Mouse (Mus musculus): ENCODE measurements around the gene Cox6b2. TPM values are rescaled to one million over a fixed set of nuclear protein-coding genes. Genes with fewer than 3 reads are reported as not detected.
"Not testable (repeated sequence)": the region's sequence is repeated elsewhere in the genome, so short reads cannot be mapped to it uniquely, and the experiment has no call there.

Cox6b2 gene
- total RNA-seq (2021): 1 to 10 TPM; 5.2 to 6.1 TPM

GRCm38 (mm10) chr7:4752821-4753570 lies at the start of gene Cox6b2:
Gene Cox6b2 (minus strand): TSS chr7:4753094.
- peak in 1 of 2 experiments; percentile 42 for DNase-seq (ENCODE audit: extremely low spot score in 1 of 2, low spot score in 1 of 2)

- DNase-seq (ENCODE audit: extremely low spot score in 1 of 2, low spot score in 1 of 2): no peak
Observed at GRCm38 (mm10) chr7:4802247-4802646, 49.4 kb upstream of the Cox6b2 start.

GRCm38 (mm10) chr7:4795767-4796433 lies 43.0 kb upstream of the Cox6b2 start:
- DNase-seq (ENCODE audit: extremely low spot score in 1 of 2, low spot score in 1 of 2): no peak

GRCm38 (mm10) chr7:4794631-4795168 lies 41.8 kb upstream of the Cox6b2 start:
- DNase-seq (ENCODE audit: extremely low spot score in 1 of 2, low spot score in 1 of 2): no peak

GRCm38 (mm10) chr7:4793674-4794073 lies 40.8 kb upstream of the Cox6b2 start:
- no peak for DNase-seq (ENCODE audit: extremely low spot score in 1 of 2, low spot score in 1 of 2)

- not testable (repeated sequence) for DNase-seq (ENCODE audit: extremely low spot score in 1 of 2, low spot score in 1 of 2)
Observed at GRCm38 (mm10) chr7:4793248-4793647, 40.4 kb upstream of the Cox6b2 start.

- DNase-seq (ENCODE audit: extremely low spot score in 1 of 2, low spot score in 1 of 2): peak; percentile 86 to 89
Observed at GRCm38 (mm10) chr7:4792278-4793212, 39.7 kb upstream of the Cox6b2 start, which contains the start of gene Rpl28. Gene Rpl28 (plus strand): TSS chr7:4792874.

- no peak for DNase-seq (ENCODE audit: extremely low spot score in 1 of 2, low spot score in 1 of 2)
Observed at GRCm38 (mm10) chr7:4789436-4789935, 36.6 kb upstream of the Cox6b2 start, which contains the start of gene Tmem238. Gene Tmem238 (minus strand): TSS chr7:4789656.

GRCm38 (mm10) chr7:4788499-4789435 lies 35.9 kb upstream of the Cox6b2 start:
- peak; percentile 45 to 49 for DNase-seq (ENCODE audit: extremely low spot score in 1 of 2, low spot score in 1 of 2)

GRCm38 (mm10) chr7:4783667-4784268 lies 30.9 kb upstream of the Cox6b2 start:
- DNase-seq (ENCODE audit: extremely low spot score in 1 of 2, low spot score in 1 of 2): no peak

- DNase-seq (ENCODE audit: extremely low spot score in 1 of 2, low spot score in 1 of 2): no peak
Observed at GRCm38 (mm10) chr7:4782759-4783158, 29.9 kb upstream of the Cox6b2 start, which contains the start of the genes Il11 and Tmem190. Gene Il11 (minus strand): TSS chr7:4782859. Gene Tmem190 (plus strand): TSS chr7:4782937.

- no peak for DNase-seq (ENCODE audit: extremely low spot score in 1 of 2, low spot score in 1 of 2)
Observed at GRCm38 (mm10) chr7:4782130-4782529, 29.2 kb upstream of the Cox6b2 start.

GRCm38 (mm10) chr7:4779921-4780320 lies 27.0 kb upstream of the Cox6b2 start:
- DNase-seq (ENCODE audit: extremely low spot score in 1 of 2, low spot score in 1 of 2): no peak

GRCm38 (mm10) chr7:4777851-4778637 lies 25.1 kb upstream of the Cox6b2 start:
- DNase-seq (ENCODE audit: extremely low spot score in 1 of 2, low spot score in 1 of 2): no peak

GRCm38 (mm10) chr7:4776861-4777830 lies 24.3 kb upstream of the Cox6b2 start:
- no peak for DNase-seq (ENCODE audit: extremely low spot score in 1 of 2, low spot score in 1 of 2)

- DNase-seq (ENCODE audit: extremely low spot score in 1 of 2, low spot score in 1 of 2): no peak
Observed at GRCm38 (mm10) chr7:4776131-4776530, 23.2 kb upstream of the Cox6b2 start.

GRCm38 (mm10) chr7:4771202-4771601 lies 18.3 kb upstream of the Cox6b2 start, which contains the start of gene Fam71e2:
Gene Fam71e2 (minus strand): TSS chr7:4771302.
- DNase-seq (ENCODE audit: extremely low spot score in 1 of 2, low spot score in 1 of 2): no peak

Data from layer of hippocampus, postnatal 25 days (tissue).